Mouse (Mus musculus): Measurements from ENCODE around the gene Hist1h2bk.
"Not testable (repeated sequence)": the region's sequence is repeated elsewhere in the genome, so short reads cannot be mapped to it uniquely, and the experiment has no call there.

Gene Hist1h2bk

GRCm38 (mm10) chr13:22040464-22041141 lies 4.9 kb downstream of the Hist1h2bk start:
- peak; percentile 65 for DNase-seq (ENCODE audit: inconsistent ontology term)

DNA sequence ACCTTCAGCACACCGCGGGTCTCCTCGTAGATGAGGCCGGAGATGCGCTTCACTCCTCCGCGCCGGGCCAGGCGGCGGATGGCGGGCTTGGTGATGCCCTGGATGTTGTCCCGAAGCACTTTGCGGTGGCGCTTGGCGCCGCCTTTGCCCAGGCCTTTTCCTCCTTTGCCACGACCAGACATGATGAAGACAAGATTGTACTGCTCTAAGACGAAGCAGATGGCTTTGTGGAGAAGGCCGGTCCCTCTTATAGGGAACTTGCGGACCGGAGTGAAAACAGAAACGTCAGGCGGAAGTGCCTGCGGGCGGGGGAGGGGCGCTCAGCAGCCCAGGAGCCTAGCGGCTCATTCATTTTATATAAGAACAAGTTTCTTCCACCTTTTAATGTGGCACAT lies 5.5 kb downstream of the Hist1h2bk start, which contains the start of gene Hist1h4i:
Gene Hist1h4i (minus strand): TSS at position 221 of the 395 bp plus-strand sequence.
- DNase-seq (ENCODE audit: inconsistent ontology term): peak; percentile 91

- peak; percentile 65 for DNase-seq (ENCODE audit: inconsistent ontology term)
Observed at GRCm38 (mm10) chr13:22041651-22042567, 6.2 kb downstream of the Hist1h2bk start.

GRCm38 (mm10) chr13:22042568-22043502 lies 7.2 kb downstream of the Hist1h2bk start, which contains the start of the genes Hist1h2ag and Hist1h2bj:
Gene Hist1h2ag, minus strand, starts transcription at chr13:22042944.
Gene Hist1h2bj, plus strand, starts transcription at chr13:22043214.
- DNase-seq (ENCODE audit: inconsistent ontology term): peak; percentile 100

GRCm38 (mm10) chr13:22043503-22044431 lies 8.1 kb downstream of the Hist1h2bk start:
- peak; percentile 76 for DNase-seq (ENCODE audit: inconsistent ontology term)

DNA sequence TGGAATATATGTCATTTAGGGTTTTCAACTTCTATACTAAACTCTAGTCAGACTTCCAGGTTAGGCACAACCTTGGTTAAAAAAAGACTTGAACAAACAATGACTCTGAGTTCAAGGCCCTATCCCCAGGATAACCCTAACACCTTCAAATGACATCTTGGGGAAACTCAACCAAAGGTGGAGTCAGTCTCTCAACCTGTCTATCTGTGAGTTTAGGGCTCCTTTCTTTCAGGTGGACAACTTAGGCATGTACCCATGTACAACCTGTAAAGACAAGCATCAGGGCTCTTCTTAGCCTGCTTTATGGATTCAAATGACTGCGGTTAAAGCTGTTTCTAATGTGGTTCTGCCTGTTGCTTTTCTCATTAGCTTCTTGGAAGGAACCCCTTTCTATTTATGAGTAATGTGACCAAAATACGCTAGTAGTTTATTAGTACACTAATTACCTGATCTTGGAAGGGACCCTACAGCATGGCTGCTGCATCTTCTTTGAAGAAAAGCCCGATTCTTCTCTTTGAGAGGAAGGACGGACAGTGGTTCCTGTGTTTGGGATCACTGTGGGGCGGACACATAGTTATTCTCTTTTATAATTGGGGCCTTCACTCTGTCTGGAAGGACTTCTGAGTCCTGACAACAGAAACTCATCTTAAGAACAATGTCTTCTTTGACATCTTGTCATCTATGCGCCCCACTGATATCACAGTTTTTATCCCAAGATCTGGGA lies 8.9 kb downstream of the Hist1h2bk start:
- no peak for DNase-seq (ENCODE audit: inconsistent ontology term)

GRCm38 (mm10) chr13:22045311-22045710 lies 9.6 kb downstream of the Hist1h2bk start:
- DNase-seq (ENCODE audit: inconsistent ontology term): no peak

- no peak for DNase-seq (ENCODE audit: inconsistent ontology term)
Observed at GRCm38 (mm10) chr13:22049041-22049440, 13.4 kb downstream of the Hist1h2bk start.

DNA sequence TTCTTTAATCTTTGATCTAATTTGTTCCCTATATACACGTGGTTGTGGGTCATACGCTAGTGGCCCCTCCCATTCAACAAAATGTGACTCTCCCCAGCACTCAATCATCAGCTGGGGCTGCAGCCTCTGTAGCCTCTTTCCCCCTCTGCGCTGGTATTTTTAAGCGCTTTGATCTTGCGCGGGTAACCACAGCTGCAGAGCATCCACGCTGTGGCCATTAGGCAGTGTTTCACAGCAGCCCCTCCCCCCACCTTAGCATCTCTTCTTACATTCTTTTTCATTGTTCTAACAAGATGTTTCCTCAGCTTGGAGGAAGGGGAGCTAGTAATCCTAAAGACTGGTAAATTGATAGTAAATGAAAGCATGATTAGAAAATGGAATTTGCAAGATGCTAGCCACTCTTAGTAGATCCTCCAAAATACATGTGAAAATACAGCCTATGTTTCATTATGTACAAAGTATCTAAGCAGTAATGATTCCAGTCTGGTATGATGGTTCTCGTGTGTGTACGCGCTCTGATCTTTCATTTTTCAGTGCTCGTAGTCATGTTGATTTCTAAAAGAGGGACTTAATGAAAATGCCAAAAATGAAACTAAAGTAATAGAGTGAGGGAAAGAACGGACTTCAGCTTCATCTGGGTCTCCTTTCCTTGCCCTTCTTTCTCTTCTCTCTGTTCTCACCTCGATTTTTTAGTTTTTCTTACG lies 14.2 kb downstream of the Hist1h2bk start:
- DNase-seq (ENCODE audit: inconsistent ontology term): peak; percentile 82

- peak; percentile 96 for DNase-seq (ENCODE audit: inconsistent ontology term)
Observed at GRCm38 (mm10) chr13:22050591-22051522, 15.2 kb downstream of the Hist1h2bk start.

- DNase-seq (ENCODE audit: inconsistent ontology term): no peak
Observed at GRCm38 (mm10) chr13:22051523-22051859, 15.8 kb downstream of the Hist1h2bk start.

DNA sequence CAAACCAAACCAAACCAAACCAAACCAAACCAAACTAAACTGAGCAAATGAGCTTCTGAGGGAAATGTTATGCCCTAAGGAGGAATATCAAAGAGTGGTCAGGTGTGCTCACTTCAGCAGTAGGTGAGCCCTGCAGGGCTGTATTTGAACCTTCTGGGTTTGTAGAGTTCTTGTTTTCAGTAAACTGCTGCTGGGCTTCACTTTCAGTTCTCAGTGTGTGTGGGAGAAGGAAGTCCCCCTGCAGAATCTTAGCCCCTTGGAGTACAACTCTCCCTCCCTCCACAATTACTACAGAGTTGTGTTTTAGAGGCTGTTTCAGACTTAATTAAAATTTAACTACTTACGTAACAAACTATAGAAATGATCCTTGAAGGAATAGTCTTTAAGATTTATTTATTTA lies 18.1 kb downstream of the Hist1h2bk start:
- DNase-seq (ENCODE audit: inconsistent ontology term): no peak

DNA sequence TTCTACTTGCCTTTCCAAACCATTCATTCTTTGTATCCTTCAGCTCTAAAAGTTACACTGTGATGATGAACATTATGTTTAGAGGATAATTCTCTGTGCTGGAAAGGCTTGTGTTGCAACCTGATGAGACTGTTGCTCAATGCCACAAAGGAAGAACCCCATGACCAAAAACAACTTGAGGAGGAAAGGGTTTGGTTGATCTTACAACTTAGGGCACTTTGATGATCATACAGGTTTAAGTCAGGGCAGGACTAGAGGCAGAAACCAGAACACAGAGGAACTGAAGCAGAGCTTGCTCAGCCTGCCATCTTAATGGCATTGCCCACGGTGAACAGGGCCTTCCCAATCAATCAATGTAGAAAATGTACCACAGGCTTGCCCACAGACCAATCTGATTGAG lies 25.8 kb downstream of the Hist1h2bk start:
- no peak for DNase-seq (ENCODE audit: inconsistent ontology term)

GRCm38 (mm10) chr13:22063468-22063867 lies 27.8 kb downstream of the Hist1h2bk start:
- no peak for DNase-seq (ENCODE audit: inconsistent ontology term)

- DNase-seq (ENCODE audit: inconsistent ontology term): not testable (repeated sequence)
Observed at GRCm38 (mm10) chr13:22084140-22084539, 48.5 kb downstream of the Hist1h2bk start, which contains the start of gene Vmn1r188. Gene Vmn1r188, plus strand, starts transcription at chr13:22084440.
